Mouse (Mus musculus) midbrain, embryonic 12.5 days (tissue): ENCODE measurements at regions not wholly inside any gene's neighbourhood (a gene's known extent, or its start where the extent isn't known, plus 50 kb on each side); places are given as distances from the start of the nearest gene placed in this dataset.

Source experiments
- ATAC-seq: fragments of 200-750 bp; cut with Nextera tagmentation; 2 replicates; pipeline ENCODE4 v1.8.0; 2017; ENCODE audit warnings: low read depth, moderate TSS enrichment, moderate library complexity; ENCODE audit not compliant: low FRiP score
- H3K27ac ChIP-seq: fragments of 300-500 bp; sonication (generic); replicated peaks from 2 replicates; pipeline ENCODE4 v1.5.1; 2016; ENCODE audit warnings: mild to moderate bottlenecking
- H3K27me3 ChIP-seq: fragments of 300-500 bp; sonication (generic); 2 replicates; pipeline ENCODE4 v1.6.1; 2016; ENCODE audit warnings: mild to moderate bottlenecking
- H3K36me3 ChIP-seq: fragments of 300-500 bp; sonication (generic); 2 replicates; pipeline ENCODE4 v1.6.1; 2016
- H3K4me1 ChIP-seq: fragments of 300-500 bp; sonication (generic); 2 replicates; pipeline ENCODE4 v1.6.1; 2016
- H3K4me2 ChIP-seq: fragments of 300-500 bp; sonication (generic); replicated peaks from 2 replicates; pipeline ENCODE4 v1.6.1; 2016; ENCODE audit warnings: mild to moderate bottlenecking, moderate library complexity
- H3K4me3 ChIP-seq: fragments of 300-500 bp; sonication (generic); 2 replicates; pipeline ENCODE4 v1.5.1; 2016; ENCODE audit warnings: mild to moderate bottlenecking
- H3K9ac ChIP-seq: fragments of 300-500 bp; sonication (generic); replicated peaks from 2 replicates; pipeline ENCODE4 v1.6.1; 2016; ENCODE audit warnings: mild to moderate bottlenecking, moderate library complexity
- H3K9me3 ChIP-seq: fragments of 300-500 bp; sonication (generic); 2 replicates; pipeline ENCODE4 v1.6.1; 2016; ENCODE audit warnings: mild to moderate bottlenecking
- WGBS: fragments of 180-500 bp; shearing (Covaris S2); methylation state at CpG from one replicate; pipeline ENCODE4 v1.1.7; 2016; 5-methylcytosine and 5-hydroxymethylcytosine counted together

GRCm38 (mm10) chr12:39572802-39573201, 465.0 kb downstream of the Arl4a start:
- Histone ChIP-seq H3K27ac (no peak overlapping the region), H3K4me2 (no peak overlapping the region), H3K9me3 (no peaks in the 10 kb centered on the region), H3K36me3 (no peaks in the 10 kb centered on the region), H3K27me3 (no peaks in the 10 kb centered on the region), H3K4me1 (no peaks in the 10 kb centered on the region), H3K4me3 (no peak overlapping the region), H3K9ac (no peak overlapping the region)
- ATAC-seq = no peak
- 79% methylated on average over 1 of the region's 1 CpGs for WGBS

GRCm38 (mm10) chr12:39572147-39572546, 465.7 kb downstream of the Arl4a start:
- H3K9ac ChIP-seq = no peak overlapping the region
- H3K27me3 ChIP-seq = no peaks in the 10 kb centered on the region
- 87% methylated on average over 1 of the region's 1 CpGs for WGBS
- no peaks in the 10 kb centered on the region for H3K36me3 ChIP-seq
- H3K4me1 ChIP-seq = no peaks in the 10 kb centered on the region
- H3K4me3 ChIP-seq = no peak overlapping the region
- ATAC-seq = no peak
- H3K4me2 ChIP-seq = no peak overlapping the region
- no peak overlapping the region for H3K27ac ChIP-seq
- H3K9me3 ChIP-seq = no peaks in the 10 kb centered on the region

- Histone ChIP-seq H3K4me3 (no peak overlapping the region), H3K27ac (no peak overlapping the region), H3K4me2 (no peak overlapping the region), H3K27me3 (no peaks in the 10 kb centered on the region), H3K36me3 (no peaks in the 10 kb centered on the region), H3K9me3 (no peaks in the 10 kb centered on the region), H3K4me1 (no peaks in the 10 kb centered on the region), H3K9ac (no peak overlapping the region)
- no peak for ATAC-seq
- 80% methylated on average over 4 of the region's 4 CpGs for WGBS
Observed at GRCm38 (mm10) chr12:39560734-39561446, 476.9 kb downstream of the Arl4a start.

GRCm38 (mm10) chr12:39558491-39558890, 479.3 kb downstream of the Arl4a start:
- no peak for ATAC-seq
- no peak overlapping the region for H3K4me3 ChIP-seq
- no peaks in the 10 kb centered on the region for H3K4me1 ChIP-seq
- H3K4me2 ChIP-seq = no peak overlapping the region
- WGBS = 94% methylated on average over 3 of the region's 3 CpGs
- H3K9me3 ChIP-seq = no peaks in the 10 kb centered on the region
- no peaks in the 10 kb centered on the region for H3K27me3 ChIP-seq
- no peak overlapping the region for H3K9ac ChIP-seq
- no peaks in the 10 kb centered on the region for H3K36me3 ChIP-seq
- H3K27ac ChIP-seq = no peak overlapping the region

GRCm38 (mm10) chr12:39536326-39536725, 501.5 kb downstream of the Arl4a start:
- no peak overlapping the region for H3K4me2 ChIP-seq
- H3K36me3 ChIP-seq = no peaks in the 10 kb centered on the region
- H3K4me3 ChIP-seq = no peak overlapping the region
- no peak overlapping the region for H3K9ac ChIP-seq
- no peak overlapping the region for H3K27ac ChIP-seq
- H3K4me1 ChIP-seq = no peaks in the 10 kb centered on the region
- ATAC-seq = no peak
- 68% methylated on average over 2 of the region's 2 CpGs for whole genome bisulfite sequencing
- no peaks in the 10 kb centered on the region for H3K9me3 ChIP-seq
- no peaks in the 10 kb centered on the region for H3K27me3 ChIP-seq

- Histone ChIP-seq H3K4me2 (no peak overlapping the region), H3K9ac (no peak overlapping the region), H3K36me3 (no peaks in the 10 kb centered on the region), H3K4me1 (no peaks in the 10 kb centered on the region), H3K4me3 (no peak overlapping the region), H3K9me3 (no peaks in the 10 kb centered on the region), H3K27ac (0 out of 2 replicates have a peak overlapping the region, but pooled peaks have one; percentile 6), H3K27me3 (no peaks in the 10 kb centered on the region)
- ATAC-seq = peak; percentile 50; the same call in 1 of the 2 replicates
- 51% methylated on average over 3 of the region's 4 CpGs for WGBS
Observed at GRCm38 (mm10) chr12:39528121-39528520, 509.7 kb downstream of the Arl4a start.

- WGBS = 43% methylated on average over 3 of the region's 3 CpGs
Observed at GRCm38 (mm10) chr12:39527216-39527600, 510.6 kb downstream of the Arl4a start.

GRCm38 (mm10) chr12:39526535-39527215, 511.1 kb downstream of the Arl4a start:
- no peak overlapping the region for H3K9ac ChIP-seq
- ATAC-seq = peak; percentile 83
- no peak overlapping the region for H3K4me3 ChIP-seq
- peak overlapping the region; percentile 11; the same call in 1 of the 2 replicates for H3K4me2 ChIP-seq
- WGBS = 36% methylated on average over 6 of the region's 6 CpGs
- no peaks in the 10 kb centered on the region for H3K4me1 ChIP-seq
- no peaks in the 10 kb centered on the region for H3K36me3 ChIP-seq
- peak overlapping the region; percentile 73 for H3K27ac ChIP-seq
- no peaks in the 10 kb centered on the region for H3K9me3 ChIP-seq
- no peaks in the 10 kb centered on the region for H3K27me3 ChIP-seq

More at GRCm38 (mm10) chr12:39527216-39527600, 510.6 kb downstream of the Arl4a start:
- H3K27me3 ChIP-seq = no peaks in the 10 kb centered on the region
- H3K27ac ChIP-seq = peak overlapping the region; percentile 73
- H3K9ac ChIP-seq = no peak overlapping the region
- H3K4me3 ChIP-seq = no peak overlapping the region
- H3K36me3 ChIP-seq = no peaks in the 10 kb centered on the region
- no peaks in the 10 kb centered on the region for H3K9me3 ChIP-seq
- peak; percentile 87 for ATAC-seq
- H3K4me2 ChIP-seq = no peak overlapping the region
- no peaks in the 10 kb centered on the region for H3K4me1 ChIP-seq

GRCm38 (mm10) chr12:39515690-39516089, 522.1 kb downstream of the Arl4a start:
- Histone ChIP-seq H3K4me2 (no peak overlapping the region), H3K4me3 (no peak overlapping the region), H3K27me3 (no peaks in the 10 kb centered on the region), H3K36me3 (no peaks in the 10 kb centered on the region), H3K27ac (no peak overlapping the region), H3K9ac (no peak overlapping the region), H3K4me1 (peaks cover under 1% of the 10 kb centered on the region; the same call in 1 of the 2 replicates), H3K9me3 (no peaks in the 10 kb centered on the region)
- no peak for ATAC-seq
- WGBS = 76% methylated on average over 4 of the region's 4 CpGs

- no peak for ATAC-seq
- 77% methylated on average over 5 of the region's 5 CpGs for WGBS
- H3K4me2 ChIP-seq = no peak overlapping the region
- H3K27ac ChIP-seq = no peak overlapping the region
- no peaks in the 10 kb centered on the region for H3K27me3 ChIP-seq
- no peak overlapping the region for H3K9ac ChIP-seq
- H3K36me3 ChIP-seq = no peaks in the 10 kb centered on the region
- H3K4me3 ChIP-seq = no peak overlapping the region
- peaks cover 6% of the 10 kb centered on the region for H3K4me1 ChIP-seq
- H3K9me3 ChIP-seq = no peaks in the 10 kb centered on the region
Observed at GRCm38 (mm10) chr12:39510855-39511254, 527.0 kb downstream of the Arl4a start.

- Histone ChIP-seq H3K4me2 (peak overlapping the region; percentile 50), H3K36me3 (no peaks in the 10 kb centered on the region), H3K9ac (0 out of 2 replicates have a peak overlapping the region, but pooled peaks have one; percentile 34), H3K9me3 (no peaks in the 10 kb centered on the region), H3K4me1 (peaks cover 6% of the 10 kb centered on the region), H3K27ac (peak overlapping the region; percentile 46; the same call in 1 of the 2 replicates), H3K4me3 (peak overlapping the region; percentile 21; the same call in 1 of the 2 replicates), H3K27me3 (no peaks in the 10 kb centered on the region)
- peak; percentile 95 for ATAC-seq
- 12% methylated on average over 13 of the region's 13 CpGs for WGBS
Observed at GRCm38 (mm10) chr12:39510073-39510812, 527.6 kb downstream of the Arl4a start.

- H3K36me3 ChIP-seq = no peaks in the 10 kb centered on the region
- 42% methylated on average over 2 of the region's 2 CpGs for WGBS
- ATAC-seq = no peak
Observed at GRCm38 (mm10) chr12:39496203-39496602, 541.6 kb downstream of the Arl4a start.

More at GRCm38 (mm10) chr12:39496203-39496602, 541.6 kb downstream of the Arl4a start:
- Histone ChIP-seq H3K27me3 (no peaks in the 10 kb centered on the region), H3K27ac (no peak overlapping the region), H3K9me3 (no peaks in the 10 kb centered on the region), H3K4me3 (no peak overlapping the region), H3K9ac (no peak overlapping the region), H3K4me2 (no peak overlapping the region), H3K4me1 (no peaks in the 10 kb centered on the region)
